Mouse (Mus musculus): ENCODE measurements around the gene Tspan5. TPM values are rescaled to one million over a fixed set of nuclear protein-coding genes. Genes with fewer than 3 reads are reported as not detected.

The Tspan5 gene
- polyA plus RNA-seq, 1 experiment from 2014 or later: 20.9 TPM

- no peak overlapping the region for H3K4me2 ChIP-seq (ENCODE audit: low read length)
- DNase-seq (ENCODE audit: low spot score) (no peak), ATAC-seq (replicated peaks; ENCODE audit: low FRiP score, low TSS enrichment, low read depth) (no peak)
- no peaks in the 10 kb centered on the region for H3K9me3 ChIP-seq (ENCODE audit: control insufficient read depth, low read length)
- no peak overlapping the region for H3K9ac ChIP-seq (ENCODE audit: low read length)
- no peaks in the 10 kb centered on the region for H3K36me3 ChIP-seq (ENCODE audit: control insufficient read depth, insufficient read depth, low read length)
- 85% methylated on average over 8 of the region's 8 CpGs for WGBS
- H3K27ac ChIP-seq (ENCODE audit: low read depth): no peak overlapping the region
- H3K4me1 ChIP-seq (replicated peaks; ENCODE audit: control insufficient read depth, insufficient read depth, low read length): peaks cover 7% of the 10 kb centered on the region
- H3K4me3 ChIP-seq (ENCODE audit: low read depth, low read length): no peak overlapping the region
- H3K27me3 ChIP-seq (replicated peaks; ENCODE audit: control insufficient read depth, insufficient read depth, low read length): no peaks in the 10 kb centered on the region
Measured at GRCm38 (mm10) chr3:138746556-138746955, 4.6 kb downstream of the Tspan5 start.

DNA sequence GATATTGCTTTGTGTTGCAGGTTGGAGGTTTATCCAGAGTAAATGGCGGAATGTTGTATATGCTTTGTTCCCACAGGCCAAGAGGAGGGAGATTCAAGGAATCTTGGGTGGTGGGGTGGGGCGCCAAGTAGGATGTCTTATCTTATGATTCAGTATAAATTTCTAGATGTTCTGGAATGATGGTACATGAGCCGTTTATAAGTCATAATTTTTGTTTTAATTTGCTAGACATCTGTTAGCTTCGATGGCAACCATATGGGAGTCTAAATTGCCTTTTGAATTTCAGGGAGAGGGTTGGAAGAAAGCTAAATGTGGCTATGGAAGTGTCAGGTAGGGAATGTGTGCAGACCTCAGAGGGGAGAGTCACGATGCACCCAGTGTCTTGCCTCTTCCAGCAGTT, 5.0 kb downstream of the Tspan5 start:
- 76% methylated on average over 5 of the region's 5 CpGs for WGBS
- Histone ChIP-seq H3K4me1 (replicated peaks; ENCODE audit: control insufficient read depth, insufficient read depth, low read length) (peaks cover 7% of the 10 kb centered on the region), H3K4me2 (ENCODE audit: low read length) (no peak overlapping the region), H3K4me3 (ENCODE audit: low read depth, low read length) (no peak overlapping the region), H3K9me3 (ENCODE audit: control insufficient read depth, low read length) (no peaks in the 10 kb centered on the region), H3K36me3 (ENCODE audit: control insufficient read depth, insufficient read depth, low read length) (no peaks in the 10 kb centered on the region), H3K27ac (ENCODE audit: low read depth) (no peak overlapping the region), H3K27me3 (replicated peaks; ENCODE audit: control insufficient read depth, insufficient read depth, low read length) (no peaks in the 10 kb centered on the region), H3K9ac (ENCODE audit: low read length) (no peak overlapping the region)
- no peak for DNase-seq (ENCODE audit: low spot score)
- no peak for ATAC-seq (replicated peaks; ENCODE audit: low FRiP score, low TSS enrichment, low read depth)

- H3K4me3 ChIP-seq (ENCODE audit: low read depth, low read length): no peak overlapping the region
- H3K27ac ChIP-seq (ENCODE audit: low read depth): no peak overlapping the region
- no peaks in the 10 kb centered on the region for H3K27me3 ChIP-seq (replicated peaks; ENCODE audit: control insufficient read depth, insufficient read depth, low read length)
- H3K9me3 ChIP-seq (ENCODE audit: control insufficient read depth, low read length): no peaks in the 10 kb centered on the region
- no peak overlapping the region for H3K9ac ChIP-seq (ENCODE audit: low read length)
- peaks cover 11% of the 10 kb centered on the region for H3K4me1 ChIP-seq (replicated peaks; ENCODE audit: control insufficient read depth, insufficient read depth, low read length)
- ATAC-seq (replicated peaks; ENCODE audit: low FRiP score, low TSS enrichment, low read depth) (no peak), DNase-seq (ENCODE audit: low spot score) (no peak)
- no peaks in the 10 kb centered on the region for H3K36me3 ChIP-seq (ENCODE audit: control insufficient read depth, insufficient read depth, low read length)
- no peak overlapping the region for H3K4me2 ChIP-seq (ENCODE audit: low read length)
- 94% methylated on average over 5 of the region's 5 CpGs for WGBS
Measured at GRCm38 (mm10) chr3:138747985-138748384, 6.0 kb downstream of the Tspan5 start.

GRCm38 (mm10) chr3:138749645-138750044, 7.7 kb downstream of the Tspan5 start:
- DNase-seq (ENCODE audit: low spot score): no peak
- Histone ChIP-seq H3K9ac (ENCODE audit: low read length) (no peak overlapping the region), H3K27ac (ENCODE audit: low read depth) (no peak overlapping the region), H3K36me3 (ENCODE audit: control insufficient read depth, insufficient read depth, low read length) (no peaks in the 10 kb centered on the region), H3K9me3 (ENCODE audit: control insufficient read depth, low read length) (no peaks in the 10 kb centered on the region), H3K4me2 (ENCODE audit: low read length) (no peak overlapping the region), H3K27me3 (replicated peaks; ENCODE audit: control insufficient read depth, insufficient read depth, low read length) (no peaks in the 10 kb centered on the region), H3K4me3 (ENCODE audit: low read depth, low read length) (no peak overlapping the region), H3K4me1 (replicated peaks; ENCODE audit: control insufficient read depth, insufficient read depth, low read length) (peaks cover 12% of the 10 kb centered on the region)
- WGBS: 81% methylated on average over 9 of the region's 9 CpGs
- ATAC-seq (replicated peaks; ENCODE audit: low FRiP score, low TSS enrichment, low read depth): no peak

DNA sequence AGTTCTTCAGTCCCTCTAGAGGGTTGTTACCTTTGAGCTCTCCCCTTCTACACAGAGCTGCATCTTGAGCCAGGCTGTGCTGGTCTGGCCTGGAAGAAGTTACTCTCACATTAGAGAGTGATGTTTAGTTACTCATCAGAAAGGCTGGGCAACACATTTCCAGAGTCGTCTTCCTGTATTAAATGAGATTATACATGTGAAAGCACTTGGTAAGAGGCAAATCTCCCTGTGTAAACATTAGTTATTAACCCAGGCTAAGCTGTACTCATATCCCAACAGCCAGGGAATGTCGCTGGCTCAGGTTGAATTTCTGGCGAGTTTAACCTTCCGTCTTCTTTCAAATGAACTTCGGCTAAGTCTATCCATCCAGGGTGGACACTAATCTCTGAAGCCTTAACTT, 9.3 kb downstream of the Tspan5 start:
- no peak for ATAC-seq (replicated peaks; ENCODE audit: low FRiP score, low TSS enrichment, low read depth)
- Histone ChIP-seq H3K9ac (ENCODE audit: low read length) (no peak overlapping the region), H3K4me3 (ENCODE audit: low read depth, low read length) (no peak overlapping the region), H3K36me3 (ENCODE audit: control insufficient read depth, insufficient read depth, low read length) (no peaks in the 10 kb centered on the region), H3K9me3 (ENCODE audit: control insufficient read depth, low read length) (no peaks in the 10 kb centered on the region), H3K4me1 (replicated peaks; ENCODE audit: control insufficient read depth, insufficient read depth, low read length) (peaks cover 12% of the 10 kb centered on the region), H3K27me3 (replicated peaks; ENCODE audit: control insufficient read depth, insufficient read depth, low read length) (no peaks in the 10 kb centered on the region), H3K4me2 (ENCODE audit: low read length) (no peak overlapping the region), H3K27ac (ENCODE audit: low read depth) (no peak overlapping the region)
- DNase-seq (ENCODE audit: low spot score): no peak
- WGBS: 66% methylated on average over 5 of the region's 5 CpGs

DNA sequence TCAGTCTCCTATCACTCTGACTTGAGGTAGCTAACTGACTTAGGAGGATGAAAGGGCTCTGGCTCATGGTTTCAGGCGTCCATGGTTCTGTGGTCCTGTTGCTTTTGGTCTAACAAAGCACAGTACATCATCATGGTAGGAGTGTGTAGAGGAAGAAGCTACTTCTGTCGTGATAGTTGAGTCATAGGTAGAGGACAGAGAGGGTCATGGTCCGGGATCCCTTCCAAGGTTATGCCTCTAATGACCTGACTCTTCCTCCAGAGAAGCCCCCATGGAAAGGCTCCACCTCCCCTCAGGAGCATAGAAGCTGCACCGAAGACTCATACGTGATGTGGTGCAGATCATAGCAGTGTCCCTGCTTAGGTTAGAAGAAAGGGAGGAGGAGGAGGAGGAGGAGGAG, 10.1 kb downstream of the Tspan5 start:
- 67% methylated on average over 5 of the region's 5 CpGs for WGBS
- Histone ChIP-seq H3K4me3 (ENCODE audit: low read depth, low read length) (no peak overlapping the region), H3K4me1 (replicated peaks; ENCODE audit: control insufficient read depth, insufficient read depth, low read length) (peaks cover 12% of the 10 kb centered on the region), H3K4me2 (ENCODE audit: low read length) (no peak overlapping the region), H3K27ac (ENCODE audit: low read depth) (no peak overlapping the region), H3K9me3 (ENCODE audit: control insufficient read depth, low read length) (no peaks in the 10 kb centered on the region), H3K36me3 (ENCODE audit: control insufficient read depth, insufficient read depth, low read length) (no peaks in the 10 kb centered on the region), H3K9ac (ENCODE audit: low read length) (no peak overlapping the region), H3K27me3 (replicated peaks; ENCODE audit: control insufficient read depth, insufficient read depth, low read length) (no peaks in the 10 kb centered on the region)
- no peak for ATAC-seq (replicated peaks; ENCODE audit: low FRiP score, low TSS enrichment, low read depth)
- DNase-seq (ENCODE audit: low spot score): no peak

DNA sequence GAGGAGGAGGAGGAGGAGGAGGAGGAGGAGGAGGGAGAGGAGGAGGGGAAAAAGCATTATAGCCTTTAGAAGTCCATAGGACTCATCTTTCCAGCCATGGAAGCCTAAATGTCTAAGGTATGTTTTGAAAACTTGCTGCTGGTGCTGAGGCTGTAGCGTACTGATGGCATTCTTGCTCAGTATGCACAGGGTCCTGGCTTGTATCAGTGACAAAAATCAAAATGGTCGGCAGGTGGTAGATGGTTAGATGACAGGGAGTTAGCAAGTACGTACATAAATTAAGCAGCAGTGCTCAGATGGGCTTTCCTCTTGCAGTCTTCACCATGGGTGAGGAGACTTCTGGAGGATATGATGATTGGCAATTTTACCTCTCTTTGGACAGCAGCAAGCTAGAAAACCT, 10.8 kb downstream of the Tspan5 start:
- Histone ChIP-seq H3K4me2 (ENCODE audit: low read length) (peak overlapping the region; percentile 20; the same call in 1 of the 2 replicates), H3K27ac (ENCODE audit: low read depth) (no peak overlapping the region), H3K4me1 (replicated peaks; ENCODE audit: control insufficient read depth, insufficient read depth, low read length) (peaks cover 12% of the 10 kb centered on the region), H3K27me3 (replicated peaks; ENCODE audit: control insufficient read depth, insufficient read depth, low read length) (no peaks in the 10 kb centered on the region), H3K9me3 (ENCODE audit: control insufficient read depth, low read length) (no peaks in the 10 kb centered on the region), H3K9ac (ENCODE audit: low read length) (no peak overlapping the region), H3K4me3 (ENCODE audit: low read depth, low read length) (no peak overlapping the region), H3K36me3 (ENCODE audit: control insufficient read depth, insufficient read depth, low read length) (no peaks in the 10 kb centered on the region)
- DNase-seq (ENCODE audit: low spot score): no peak
- ATAC-seq (replicated peaks; ENCODE audit: low FRiP score, low TSS enrichment, low read depth): no peak
- WGBS: 28% methylated on average over 3 of the region's 3 CpGs

- no peak for DNase-seq (ENCODE audit: low spot score)
- WGBS: 14% methylated on average over 12 of the region's 12 CpGs
- H3K4me1 ChIP-seq (replicated peaks; ENCODE audit: control insufficient read depth, insufficient read depth, low read length): peaks cover 12% of the 10 kb centered on the region
- ATAC-seq (replicated peaks; ENCODE audit: low FRiP score, low TSS enrichment, low read depth): no peak
- H3K9ac ChIP-seq (ENCODE audit: low read length): no peak overlapping the region
- no peaks in the 10 kb centered on the region for H3K9me3 ChIP-seq (ENCODE audit: control insufficient read depth, low read length)
- no peaks in the 10 kb centered on the region for H3K36me3 ChIP-seq (ENCODE audit: control insufficient read depth, insufficient read depth, low read length)
- H3K4me2 ChIP-seq (ENCODE audit: low read length): peak overlapping the region; percentile 20
- no peak overlapping the region for H3K4me3 ChIP-seq (ENCODE audit: low read depth, low read length)
- no peaks in the 10 kb centered on the region for H3K27me3 ChIP-seq (replicated peaks; ENCODE audit: control insufficient read depth, insufficient read depth, low read length)
- H3K27ac ChIP-seq (ENCODE audit: low read depth): no peak overlapping the region
Measured at GRCm38 (mm10) chr3:138753182-138753885, 11.3 kb downstream of the Tspan5 start.

DNA sequence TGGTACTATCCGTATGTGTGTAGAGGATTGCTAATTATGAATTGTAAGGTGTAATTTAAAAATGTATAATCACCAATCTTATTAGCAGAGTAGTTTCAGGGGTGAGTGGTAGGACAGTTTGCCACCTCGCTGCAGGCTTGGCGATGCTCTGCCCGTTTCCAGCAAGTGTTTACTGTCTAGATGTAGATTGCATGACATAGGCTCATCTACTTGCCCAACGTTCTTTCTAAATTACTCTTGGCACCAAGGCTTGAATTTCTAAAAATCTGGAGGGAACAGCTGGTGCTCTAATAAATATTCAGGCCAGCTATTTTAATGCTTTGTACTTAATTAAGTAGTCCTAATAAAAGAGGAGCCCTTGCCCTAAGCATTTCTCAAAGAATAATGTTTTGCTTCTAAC, 12.3 kb downstream of the Tspan5 start:
- WGBS: 86% methylated on average over 5 of the region's 5 CpGs
- no peaks in the 10 kb centered on the region for H3K9me3 ChIP-seq (ENCODE audit: control insufficient read depth, low read length)
- ATAC-seq (replicated peaks; ENCODE audit: low FRiP score, low TSS enrichment, low read depth): no peak

More for the DNA sequence above, 12.3 kb downstream of the Tspan5 start:
- no peak for DNase-seq (ENCODE audit: low spot score)
- no peak overlapping the region for H3K27ac ChIP-seq (ENCODE audit: low read depth)
- no peak overlapping the region for H3K4me3 ChIP-seq (ENCODE audit: low read depth, low read length)
- H3K4me2 ChIP-seq (ENCODE audit: low read length): no peak overlapping the region
- H3K9ac ChIP-seq (ENCODE audit: low read length): no peak overlapping the region
- H3K27me3 ChIP-seq (replicated peaks; ENCODE audit: control insufficient read depth, insufficient read depth, low read length): no peaks in the 10 kb centered on the region
- H3K36me3 ChIP-seq (ENCODE audit: control insufficient read depth, insufficient read depth, low read length): no peaks in the 10 kb centered on the region
- H3K4me1 ChIP-seq (replicated peaks; ENCODE audit: control insufficient read depth, insufficient read depth, low read length): peaks cover 12% of the 10 kb centered on the region
